Mouse (Mus musculus) forebrain, embryonic 12.5 days (tissue): ENCODE measurements at regions not wholly inside any gene's neighbourhood (a gene's known extent, or its start where the extent isn't known, plus 50 kb on each side); places are given as distances from the start of the nearest gene placed in this dataset.
"Not testable (repeated sequence)": the region's sequence is repeated elsewhere in the genome, so short reads cannot be mapped to it uniquely, and the experiment has no call there.

Experiments
- ATAC-seq: fragments of 200-750 bp; cut with Nextera tagmentation; 2 replicates; pipeline ENCODE4 v1.8.0; 2017; ENCODE audit warnings: moderate TSS enrichment; ENCODE audit not compliant: low FRiP score
- H3K27ac ChIP-seq: fragments of 300-500 bp; sonication (generic); 2 replicates; pipeline ENCODE4 v1.5.1; 2016; ENCODE audit warnings: mild to moderate bottlenecking
- H3K27me3 ChIP-seq: fragments of 300-500 bp; sonication (generic); 2 replicates; pipeline ENCODE4 v1.6.1; 2016; ENCODE audit warnings: mild to moderate bottlenecking
- H3K36me3 ChIP-seq: fragments of 300-500 bp; sonication (generic); replicated peaks from 2 replicates; pipeline ENCODE4 v1.6.1; 2016; ENCODE audit warnings: mild to moderate bottlenecking
- H3K4me1 ChIP-seq: fragments of 300-500 bp; sonication (generic); 2 replicates; pipeline ENCODE4 v1.6.1; 2016
- H3K4me2 ChIP-seq: fragments of 300-500 bp; sonication (generic); 2 replicates; pipeline ENCODE4 v1.6.1; 2016; ENCODE audit warnings: mild to moderate bottlenecking, moderate library complexity
- H3K4me3 ChIP-seq: fragments of 300-500 bp; sonication (generic); replicated peaks from 2 replicates; pipeline ENCODE4 v1.5.1; 2016; ENCODE audit warnings: mild to moderate bottlenecking
- H3K9ac ChIP-seq: fragments of 300-500 bp; sonication (generic); 2 replicates; pipeline ENCODE4 v1.6.1; 2016; ENCODE audit warnings: mild to moderate bottlenecking
- H3K9me3 ChIP-seq: fragments of 300-500 bp; sonication (generic); 2 replicates; pipeline ENCODE4 v1.6.1; 2016
- WGBS: fragments of 180-500 bp; shearing (Covaris S2); methylation state at CpG from one replicate; pipeline ENCODE4 v1.1.7; 2016; 5-methylcytosine and 5-hydroxymethylcytosine counted together

DNA sequence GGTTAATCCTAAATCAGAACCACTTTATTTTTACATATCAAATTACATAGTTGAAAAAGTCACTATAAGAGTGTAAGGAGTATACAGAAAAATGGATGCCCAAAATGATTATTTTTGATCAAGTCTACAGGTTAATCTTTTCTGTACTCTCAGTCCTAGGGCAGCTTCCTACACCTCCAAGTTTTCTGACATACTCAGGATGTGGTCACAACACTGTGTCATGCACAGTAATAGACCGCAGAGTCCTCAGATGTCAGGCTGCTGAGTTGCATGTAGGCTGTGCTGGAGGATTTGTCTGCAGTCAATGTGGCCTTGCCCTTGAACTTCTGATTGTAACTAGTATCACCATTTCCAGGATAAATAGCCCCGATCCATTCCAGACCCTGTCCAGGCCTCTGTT is 925.1 kb downstream of the Adam6a start:
- Histone ChIP-seq H3K4me3 (no peak overlapping the region), H3K4me1 (no peaks in the 10 kb centered on the region), H3K9ac (no peak overlapping the region), H3K36me3 (no peaks in the 10 kb centered on the region), H3K4me2 (no peak overlapping the region), H3K27me3 (no peaks in the 10 kb centered on the region), H3K27ac (no peak overlapping the region), H3K9me3 (peaks cover 13% of the 10 kb centered on the region; the same call in 1 of the 2 replicates)
- WGBS: 96% methylated on average over 2 of the region's 2 CpGs
- no peak for ATAC-seq

DNA sequence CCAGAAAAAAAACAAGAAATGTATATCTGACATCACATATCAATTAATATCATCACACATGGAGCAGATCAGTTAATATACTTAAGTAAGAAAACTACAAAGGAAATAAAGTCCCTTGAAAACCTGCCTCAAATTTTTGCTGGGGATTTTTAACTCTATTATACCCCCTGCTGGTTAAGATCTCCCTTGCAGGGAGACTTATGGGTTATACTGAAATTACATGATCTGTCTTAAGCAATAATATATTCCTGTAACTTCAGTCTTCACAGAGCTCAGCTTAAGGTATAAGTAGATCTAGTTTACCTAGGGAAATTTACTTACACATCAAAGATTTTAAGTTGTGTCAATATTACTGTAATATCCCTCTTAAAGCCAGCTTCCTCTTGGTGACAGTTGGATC is 929.0 kb downstream of the Adam6a start:
- H3K36me3 ChIP-seq, ATAC-seq, H3K27ac ChIP-seq, H3K4me3 ChIP-seq, H3K27me3 ChIP-seq, H3K4me1 ChIP-seq, H3K9ac ChIP-seq, H3K4me2 ChIP-seq: not testable (repeated sequence)
- peaks cover 11% of the 10 kb centered on the region; the same call in 1 of the 2 replicates for H3K9me3 ChIP-seq

DNA sequence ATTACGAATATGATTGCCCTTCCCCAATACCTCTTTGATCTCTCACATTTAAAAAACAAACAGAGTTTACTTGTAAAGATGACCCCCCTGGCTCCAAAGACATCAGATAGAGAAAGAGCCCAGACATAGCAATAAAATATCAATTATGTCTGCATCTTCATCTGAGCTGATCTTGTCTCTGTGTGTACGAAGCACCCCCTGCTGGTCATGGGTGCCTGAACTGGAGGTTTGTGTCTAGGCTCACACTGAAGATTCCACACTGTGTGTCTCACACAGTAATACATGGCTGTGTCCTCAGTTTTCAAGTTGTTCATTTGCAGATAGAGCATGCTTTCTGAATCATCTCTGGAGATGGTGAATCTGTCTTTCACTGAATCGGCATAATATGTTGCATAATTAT is 935.0 kb downstream of the Adam6a start:
- no peak overlapping the region for H3K4me2 ChIP-seq
- no peaks in the 10 kb centered on the region for H3K27me3 ChIP-seq
- no peak overlapping the region for H3K4me3 ChIP-seq
- H3K27ac ChIP-seq: no peak overlapping the region
- no peak for ATAC-seq
- H3K4me1 ChIP-seq: no peaks in the 10 kb centered on the region
- H3K9me3 ChIP-seq: peaks cover 16% of the 10 kb centered on the region
- no peak overlapping the region for H3K9ac ChIP-seq
- H3K36me3 ChIP-seq: no peaks in the 10 kb centered on the region
- 84% methylated on average over 3 of the region's 3 CpGs for WGBS

DNA sequence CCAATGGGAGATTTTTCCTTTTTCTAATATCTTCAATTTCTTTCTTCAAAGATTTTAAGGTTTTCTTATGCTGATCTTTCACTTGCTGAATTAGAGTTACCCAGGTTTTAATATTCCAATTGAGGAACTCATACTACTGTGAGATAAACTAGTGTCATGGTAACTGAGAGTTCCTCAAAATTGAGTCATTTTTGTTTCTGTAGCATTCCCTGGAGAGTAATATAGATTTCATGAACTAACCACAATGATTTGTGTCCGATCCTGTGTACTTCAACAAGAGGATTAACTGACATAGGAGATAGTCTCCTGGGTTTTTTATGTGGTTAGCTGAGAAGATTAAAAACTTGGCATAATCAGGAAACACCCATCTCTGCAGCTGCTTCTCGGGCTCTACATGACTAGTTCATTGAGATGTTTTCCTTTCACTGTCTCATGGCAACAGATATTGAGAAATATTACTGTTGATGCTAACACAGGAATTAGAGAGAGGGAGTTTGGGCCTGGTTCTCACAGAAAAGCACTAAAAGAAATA is 949.9 kb downstream of the Adam6a start:
- ATAC-seq, H3K27me3 ChIP-seq, H3K4me3 ChIP-seq, H3K9ac ChIP-seq, H3K4me1 ChIP-seq, H3K9me3 ChIP-seq, H3K27ac ChIP-seq, H3K4me2 ChIP-seq, H3K36me3 ChIP-seq: not testable (repeated sequence)
- WGBS: 75% methylated on average over 2 of the region's 2 CpGs

DNA sequence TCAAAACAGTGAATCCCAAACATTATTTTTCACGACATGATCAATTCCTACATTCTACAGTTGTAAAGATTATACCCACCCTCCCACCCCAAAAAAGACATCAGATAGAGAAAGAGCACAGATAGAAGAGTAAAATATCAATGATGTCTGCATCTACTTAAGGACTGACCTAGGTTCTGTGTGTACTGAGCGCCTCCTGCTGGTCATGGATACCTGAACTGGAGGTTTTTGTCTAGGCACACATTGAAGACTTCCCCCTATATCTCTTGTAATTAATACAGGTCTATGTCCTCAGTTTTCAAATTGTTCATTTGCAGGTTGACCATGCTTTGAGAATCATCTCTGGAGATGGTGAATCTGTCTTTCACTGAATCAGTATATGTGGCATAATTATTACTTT is 952.0 kb downstream of the Adam6a start:
- no peak overlapping the region for H3K27ac ChIP-seq
- WGBS: 38% methylated on average over 2 of the region's 2 CpGs
- no peak overlapping the region for H3K4me2 ChIP-seq
- no peak overlapping the region for H3K9ac ChIP-seq
- ATAC-seq: no peak
- peaks cover 8% of the 10 kb centered on the region; the same call in 1 of the 2 replicates for H3K9me3 ChIP-seq
- H3K27me3 ChIP-seq: no peaks in the 10 kb centered on the region
- H3K36me3 ChIP-seq: no peaks in the 10 kb centered on the region
- no peak overlapping the region for H3K4me3 ChIP-seq
- H3K4me1 ChIP-seq: no peaks in the 10 kb centered on the region

DNA sequence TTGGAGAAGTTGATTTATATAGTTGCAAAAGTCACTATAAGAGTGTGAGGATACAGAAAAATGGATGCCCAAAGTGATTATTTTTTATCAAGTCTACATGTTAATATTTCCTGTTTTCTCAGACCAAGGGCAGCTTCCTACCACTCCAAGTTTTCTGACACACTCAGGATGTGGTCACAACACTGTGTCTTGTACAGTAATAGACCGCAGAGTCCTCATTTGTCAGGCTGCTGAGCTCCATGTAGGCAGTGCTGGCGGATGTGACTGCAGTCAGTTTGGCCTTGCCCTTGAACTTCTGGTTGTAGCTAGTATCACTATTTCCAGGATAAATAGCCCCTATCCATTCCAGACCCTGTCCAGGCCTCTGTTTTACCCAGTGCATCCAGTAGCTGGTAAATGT is 969.4 kb downstream of the Adam6a start:
- Histone ChIP-seq H3K36me3 (no peaks in the 10 kb centered on the region), H3K27ac (no peak overlapping the region), H3K4me1 (no peaks in the 10 kb centered on the region), H3K4me2 (no peak overlapping the region), H3K4me3 (no peak overlapping the region), H3K9ac (no peak overlapping the region), H3K9me3 (peaks cover 15% of the 10 kb centered on the region), H3K27me3 (no peaks in the 10 kb centered on the region)
- 76% methylated on average over 2 of the region's 2 CpGs for WGBS
- no peak for ATAC-seq

DNA sequence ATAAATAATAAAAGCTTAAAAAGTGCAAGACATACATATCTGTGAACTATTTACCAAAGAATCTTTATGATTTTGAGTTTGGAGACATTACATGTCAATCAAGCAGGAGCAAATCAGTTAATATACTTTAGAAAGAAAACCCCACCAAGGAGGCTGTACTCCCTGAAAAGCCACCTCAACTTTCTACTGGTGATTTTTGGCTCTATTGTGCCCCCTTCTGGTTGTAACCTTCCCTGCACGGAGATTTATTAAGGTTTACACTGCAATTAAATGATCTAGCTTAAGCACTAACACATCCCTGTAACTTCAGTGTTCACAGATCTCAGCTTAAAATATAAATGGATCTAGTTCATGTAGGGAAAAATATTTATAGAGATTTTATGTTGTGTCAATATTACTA is 998.4 kb downstream of the Adam6a start:
- H3K27me3 ChIP-seq, H3K4me1 ChIP-seq, H3K9me3 ChIP-seq, H3K9ac ChIP-seq, ATAC-seq, H3K36me3 ChIP-seq, H3K4me2 ChIP-seq, H3K4me3 ChIP-seq, H3K27ac ChIP-seq: not testable (repeated sequence)
- 62% methylated on average over 1 of the region's 1 CpGs for WGBS

DNA sequence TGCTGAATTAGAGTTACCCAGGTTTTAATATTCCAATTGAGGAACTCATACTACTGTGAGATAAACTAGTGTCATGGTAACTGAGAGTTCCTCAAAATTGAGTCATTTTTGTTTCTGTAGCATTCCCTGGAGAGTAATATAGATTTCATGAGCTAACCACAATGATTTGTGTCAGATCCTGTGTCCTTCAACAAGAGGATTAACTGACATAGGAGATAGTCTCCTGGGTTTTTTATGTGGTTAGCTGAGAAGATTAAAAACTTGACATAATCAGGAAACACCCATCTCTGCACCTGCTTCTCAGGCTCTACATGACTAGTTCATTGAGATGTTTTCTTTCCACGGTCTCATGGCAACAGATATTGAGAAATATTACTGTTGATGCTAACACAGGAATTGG is 1001.2 kb downstream of the Adam6a start:
- H3K4me3 ChIP-seq, H3K27me3 ChIP-seq, ATAC-seq, H3K4me2 ChIP-seq, H3K36me3 ChIP-seq, H3K27ac ChIP-seq, H3K9ac ChIP-seq, H3K4me1 ChIP-seq: not testable (repeated sequence)
- H3K9me3 ChIP-seq: peaks cover 27% of the 10 kb centered on the region
- WGBS: 70% methylated on average over 1 of the region's 1 CpGs

DNA sequence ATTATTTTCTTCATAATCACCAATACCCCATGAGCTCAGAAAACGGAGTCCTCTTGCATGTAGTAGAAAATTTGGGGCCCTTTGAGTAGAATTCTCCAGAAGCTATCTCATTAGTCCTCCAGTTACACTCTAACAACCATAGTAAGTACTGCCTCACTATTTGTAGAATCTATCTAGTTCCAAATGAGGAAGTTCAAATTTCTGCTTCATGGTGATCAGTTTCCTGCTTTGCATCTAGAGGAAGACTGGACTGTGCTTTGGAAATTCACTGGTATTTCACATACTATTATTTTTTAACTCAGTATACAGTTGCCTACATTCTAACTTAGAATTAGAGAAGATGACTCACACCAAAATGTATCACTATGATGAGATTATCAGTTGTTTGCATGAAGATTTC is 1018.7 kb downstream of the Adam6a start:
- WGBS: 50% methylated on average over 1 of the region's 1 CpGs
- Histone ChIP-seq H3K4me2 (no peak overlapping the region), H3K27ac (no peak overlapping the region), H3K4me1 (no peaks in the 10 kb centered on the region), H3K36me3 (no peaks in the 10 kb centered on the region), H3K4me3 (no peak overlapping the region), H3K9ac (no peak overlapping the region), H3K27me3 (no peaks in the 10 kb centered on the region), H3K9me3 (peaks cover 32% of the 10 kb centered on the region)
- ATAC-seq: no peak

DNA sequence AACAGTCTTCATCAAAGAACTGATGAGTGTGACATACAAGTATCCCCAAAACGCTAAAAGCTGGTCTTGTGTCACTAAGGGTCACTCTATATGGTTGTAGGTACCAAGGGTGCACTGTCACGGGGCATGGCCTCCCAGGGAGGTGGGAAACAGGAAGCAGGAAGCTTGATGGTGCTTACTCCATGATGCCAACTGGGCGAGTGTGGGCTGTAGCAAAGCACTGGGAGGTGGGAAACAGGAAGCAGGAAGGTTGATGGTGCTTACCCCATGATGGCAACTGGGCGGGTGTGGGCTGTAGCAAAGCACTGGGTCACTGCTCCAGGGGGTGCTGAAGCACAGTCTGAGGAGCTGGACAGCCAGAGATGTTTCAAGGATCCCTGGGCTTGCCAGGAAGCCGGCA is 1019.3 kb downstream of the Adam6a start:
- H3K36me3 ChIP-seq: no peaks in the 10 kb centered on the region
- H3K4me3 ChIP-seq: no peak overlapping the region
- peaks cover 32% of the 10 kb centered on the region for H3K9me3 ChIP-seq
- no peak overlapping the region for H3K9ac ChIP-seq
- 54% methylated on average over 5 of the region's 5 CpGs for WGBS
- H3K4me2 ChIP-seq: no peak overlapping the region
- no peak for ATAC-seq
- H3K4me1 ChIP-seq: no peaks in the 10 kb centered on the region
- H3K27ac ChIP-seq: no peak overlapping the region
- H3K27me3 ChIP-seq: no peaks in the 10 kb centered on the region

DNA sequence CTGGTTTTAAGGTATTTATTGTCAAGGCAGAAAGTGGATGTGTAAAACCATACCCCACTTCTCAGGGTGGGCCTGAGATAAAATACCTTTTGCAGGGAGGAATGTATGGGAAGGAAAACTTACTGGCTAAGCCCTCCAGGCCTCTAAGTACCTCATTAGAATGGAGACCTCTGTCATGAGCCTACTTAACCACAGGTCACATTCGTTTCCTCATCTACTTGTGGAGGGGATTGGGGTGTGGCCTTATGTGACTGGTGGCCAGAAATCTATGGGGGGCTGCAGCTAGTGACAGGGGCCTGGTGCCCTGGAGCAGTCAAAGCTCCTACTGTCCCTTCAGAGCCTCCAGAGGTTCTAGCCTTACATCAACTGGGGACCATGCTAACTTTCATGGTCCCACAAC is 1020.0 kb downstream of the Adam6a start:
- Histone ChIP-seq H3K9me3 (peaks cover 32% of the 10 kb centered on the region), H3K27ac (no peak overlapping the region), H3K4me1 (no peaks in the 10 kb centered on the region), H3K4me3 (no peak overlapping the region), H3K9ac (no peak overlapping the region), H3K4me2 (no peak overlapping the region), H3K27me3 (no peaks in the 10 kb centered on the region), H3K36me3 (no peaks in the 10 kb centered on the region)
- 65% methylated on average over 1 of the region's 1 CpGs for WGBS
- ATAC-seq: no peak

DNA sequence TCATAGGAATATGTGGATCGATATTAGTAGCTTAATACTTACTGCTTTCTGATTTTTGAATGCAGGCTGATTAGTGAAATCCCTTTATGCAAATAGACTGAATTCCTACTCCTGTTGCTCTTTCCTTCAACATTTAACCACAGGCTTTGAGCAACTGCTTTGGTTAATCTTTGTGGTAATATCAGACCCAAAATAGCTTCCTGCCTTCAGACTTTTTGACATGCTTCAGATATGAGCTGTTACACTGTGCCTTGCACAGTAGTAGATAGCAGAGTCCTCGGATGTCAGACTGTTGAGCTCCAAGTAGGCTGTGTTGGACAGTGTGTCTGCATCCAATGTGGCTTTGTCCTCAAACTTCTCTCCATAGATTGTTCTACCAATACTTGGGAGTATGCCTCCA is 1020.6 kb downstream of the Adam6a start:
- H3K9me3 ChIP-seq: peaks cover 30% of the 10 kb centered on the region
- no peak overlapping the region for H3K27ac ChIP-seq
- no peaks in the 10 kb centered on the region for H3K4me1 ChIP-seq
- H3K9ac ChIP-seq: no peak overlapping the region
- no peak overlapping the region for H3K4me3 ChIP-seq
- 66% methylated on average over 2 of the region's 2 CpGs for WGBS
- ATAC-seq: no peak
- no peaks in the 10 kb centered on the region for H3K36me3 ChIP-seq
- no peak overlapping the region for H3K4me2 ChIP-seq
- H3K27me3 ChIP-seq: no peaks in the 10 kb centered on the region

DNA sequence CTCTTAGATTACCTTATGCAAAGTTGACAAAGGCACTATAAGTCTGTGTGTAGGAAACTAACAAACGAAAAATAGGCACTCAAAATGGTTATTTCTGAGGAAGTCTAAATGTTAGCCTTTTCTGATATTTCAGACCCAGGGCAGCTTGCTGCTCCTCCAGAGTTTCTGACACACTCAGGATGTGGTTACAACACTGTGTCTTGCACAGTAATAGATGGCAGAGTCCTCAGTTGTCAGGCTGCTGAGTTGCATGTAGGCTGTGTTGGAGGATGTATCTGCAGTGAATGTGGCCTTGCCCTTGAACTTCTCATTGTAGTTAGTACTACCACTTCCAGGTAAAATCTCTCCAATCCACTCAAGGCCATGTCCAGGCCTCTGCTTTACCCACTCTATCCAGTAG is 1039.7 kb downstream of the Adam6a start:
- no peak for ATAC-seq
- Histone ChIP-seq H3K36me3 (no peaks in the 10 kb centered on the region), H3K4me1 (no peaks in the 10 kb centered on the region), H3K27ac (no peak overlapping the region), H3K9ac (no peak overlapping the region), H3K9me3 (peaks cover 41% of the 10 kb centered on the region), H3K4me2 (no peak overlapping the region), H3K4me3 (no peak overlapping the region), H3K27me3 (no peaks in the 10 kb centered on the region)
- 76% methylated on average over 1 of the region's 1 CpGs for WGBS

DNA sequence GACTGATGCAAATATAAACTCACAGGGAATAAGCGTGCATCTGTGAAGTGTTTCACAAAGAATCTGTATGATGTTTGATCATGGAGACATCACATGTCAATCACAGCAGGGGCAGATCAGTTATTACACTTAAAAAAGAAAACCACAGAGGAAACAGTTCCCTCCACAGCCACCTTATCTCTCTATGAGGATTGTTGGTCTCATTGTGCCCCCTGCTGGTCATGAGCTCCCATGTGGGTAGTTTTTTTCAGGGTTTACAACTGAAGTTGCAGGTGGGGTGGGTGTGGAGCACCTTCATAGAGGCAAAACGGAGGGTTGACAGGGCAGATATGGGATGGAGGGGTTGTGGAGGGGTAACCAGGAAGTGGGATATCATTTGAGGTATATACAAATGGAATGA is 1043.5 kb downstream of the Adam6a start:
- H3K36me3 ChIP-seq: no peaks in the 10 kb centered on the region
- 61% methylated on average over 2 of the region's 2 CpGs for WGBS

More for the DNA sequence above, 1043.5 kb downstream of the Adam6a start:
- H3K4me2 ChIP-seq: no peak overlapping the region
- no peak overlapping the region for H3K9ac ChIP-seq
- H3K4me3 ChIP-seq: no peak overlapping the region
- ATAC-seq: no peak
- no peak overlapping the region for H3K27ac ChIP-seq
- H3K9me3 ChIP-seq: peaks cover 26% of the 10 kb centered on the region
- no peaks in the 10 kb centered on the region for H3K4me1 ChIP-seq
- H3K27me3 ChIP-seq: no peaks in the 10 kb centered on the region
